Mouse (Mus musculus) liver, embryonic 11.5 days (tissue): ENCODE measurements around the gene Wdr17. TPM values are rescaled to one million over a fixed set of nuclear protein-coding genes. Genes with fewer than 3 reads are reported as not detected.
A peak's percentile ranks its signal among the peaks of the same experiment; 100 is the strongest.
"Not testable (repeated sequence)": the region's sequence is repeated elsewhere in the genome, so short reads cannot be mapped to it uniquely, and the experiment has no call there.

ENCODE experiments used
- ATAC-seq: fragments of 200-750 bp; cut with Nextera tagmentation; replicated peaks from 2 replicates; pipeline ENCODE4 v1.8.0; 2017; ENCODE audit warnings: moderate number of reproducible peaks, mild to moderate bottlenecking, moderate TSS enrichment, moderate library complexity; ENCODE audit not compliant: low FRiP score
- DNase-seq: peaks from one replicate; pipeline ENCODE4 v3.0.0-alpha.2; 2017; ENCODE audit warnings: low spot score
- H3K27ac ChIP-seq: fragments of 300-500 bp; sonication (generic); 2 replicates; pipeline ENCODE4 v1.5.1; 2014; ENCODE audit warnings: mild to moderate bottlenecking, low read depth, low read length, control low read depth
- H3K27me3 ChIP-seq: fragments of 300-500 bp; sonication (generic); replicated peaks from 2 replicates; pipeline ENCODE4 v1.6.1; 2014; ENCODE audit warnings: low read length, mixed read lengths; ENCODE audit not compliant: control insufficient read depth, insufficient read depth
- H3K36me3 ChIP-seq: fragments of 300-500 bp; sonication (generic); 2 replicates; pipeline ENCODE4 v1.6.1; 2014; ENCODE audit warnings: mild to moderate bottlenecking, low read length, moderate library complexity, mixed read lengths; ENCODE audit not compliant: control insufficient read depth, insufficient read depth
- H3K4me1 ChIP-seq: fragments of 300-500 bp; sonication (generic); replicated peaks from 2 replicates; pipeline ENCODE4 v1.6.1; 2014; ENCODE audit warnings: low read length, mixed read lengths; ENCODE audit not compliant: control insufficient read depth, insufficient read depth
- H3K4me2 ChIP-seq: fragments of 300-500 bp; sonication (generic); 2 replicates; pipeline ENCODE4 v1.6.1; 2014; ENCODE audit warnings: mild to moderate bottlenecking, control low read depth, moderate library complexity
- H3K4me3 ChIP-seq: fragments of 300-500 bp; sonication (generic); 2 replicates; pipeline ENCODE4 v1.5.1; 2014; ENCODE audit warnings: low read depth, low read length, control low read depth
- H3K9ac ChIP-seq: fragments of 300-500 bp; sonication (generic); 2 replicates; pipeline ENCODE4 v1.6.1; 2014; ENCODE audit warnings: low read depth, low read length, control low read depth
- H3K9me3 ChIP-seq: fragments of 300-500 bp; sonication (generic); 2 replicates; pipeline ENCODE4 v1.6.1; 2016; ENCODE audit warnings: low read length, inconsistent platforms, mixed read lengths; ENCODE audit not compliant: control insufficient read depth
- WGBS: fragments of 180-500 bp; shearing (Covaris S2); extraction: QIAGEN DNeasy Blood & Tissue Kit; methylation state at CpG from one replicate; pipeline ENCODE4 v1.1.7; 2014; 5-methylcytosine and 5-hydroxymethylcytosine counted together
- polyA plus RNA-seq: library from polyadenylated mRNA; unstranded; fragments of >200 nt; fragmentation: Nextera tagmentation; extraction: Ambion mirVana; gene quantifications from 2 replicates; pipeline ENCODE4 v1.2.1, GENCODE M21; 2014

The Wdr17 gene
- polyA plus RNA-seq, 1 experiment from 2014 or later: 0.86 TPM

- DNase-seq (no peak), ATAC-seq (no peak)
- Histone ChIP-seq H3K36me3 (no peaks in the 10 kb centered on the region), H3K4me3 (no peak overlapping the region), H3K9me3 (no peaks in the 10 kb centered on the region), H3K27me3 (no peaks in the 10 kb centered on the region), H3K4me2 (no peak overlapping the region), H3K9ac (no peak overlapping the region), H3K4me1 (no peaks in the 10 kb centered on the region), H3K27ac (no peak overlapping the region)
- WGBS: 73% methylated on average over 3 of the region's 3 CpGs
These were observed 219.2 kb downstream of the Wdr17 start for GRCm38 (mm10) chr8:54667756-54668155.

- H3K27ac ChIP-seq: no peak overlapping the region
- no peaks in the 10 kb centered on the region for H3K9me3 ChIP-seq
- ATAC-seq (0 out of 2 replicates have a peak, but pooled peaks have one; percentile 29), DNase-seq (no peak)
- H3K4me3 ChIP-seq: no peak overlapping the region
- H3K4me1 ChIP-seq: no peaks in the 10 kb centered on the region
- H3K36me3 ChIP-seq: no peaks in the 10 kb centered on the region
- no peak overlapping the region for H3K4me2 ChIP-seq
- H3K27me3 ChIP-seq: no peaks in the 10 kb centered on the region
- WGBS: 43% methylated on average over 5 of the region's 5 CpGs
- H3K9ac ChIP-seq: no peak overlapping the region
These were observed 226.3 kb downstream of the Wdr17 start for GRCm38 (mm10) chr8:54660675-54661074.

- ATAC-seq: no peak
These were observed 227.3 kb downstream of the Wdr17 start for GRCm38 (mm10) chr8:54659703-54660102.

GRCm38 (mm10) chr8:54638634-54639033, 248.3 kb downstream of the Wdr17 start:
- H3K4me3 ChIP-seq: no peak overlapping the region
- no peak for DNase-seq
- no peak for ATAC-seq
- WGBS: 84% methylated on average over 4 of the region's 4 CpGs
- no peak overlapping the region for H3K4me2 ChIP-seq
- no peaks in the 10 kb centered on the region for H3K9me3 ChIP-seq
- no peaks in the 10 kb centered on the region for H3K36me3 ChIP-seq
- H3K27ac ChIP-seq: no peak overlapping the region
- H3K27me3 ChIP-seq: no peaks in the 10 kb centered on the region
- H3K4me1 ChIP-seq: no peaks in the 10 kb centered on the region
- no peak overlapping the region for H3K9ac ChIP-seq

More at GRCm38 (mm10) chr8:54659703-54660102, 227.3 kb downstream of the Wdr17 start:
- H3K4me3 ChIP-seq: no peak overlapping the region
- no peak overlapping the region for H3K27ac ChIP-seq
- H3K27me3 ChIP-seq: no peaks in the 10 kb centered on the region
- no peak overlapping the region for H3K9ac ChIP-seq
- no peak for DNase-seq
- no peaks in the 10 kb centered on the region for H3K9me3 ChIP-seq
- no peak overlapping the region for H3K4me2 ChIP-seq
- no peaks in the 10 kb centered on the region for H3K36me3 ChIP-seq
- no peaks in the 10 kb centered on the region for H3K4me1 ChIP-seq
- WGBS: 89% methylated on average over 2 of the region's 2 CpGs

GRCm38 (mm10) chr8:54616710-54617109, 270.3 kb downstream of the Wdr17 start:
- not testable (repeated sequence) for H3K9ac ChIP-seq, H3K4me2 ChIP-seq, DNase-seq, H3K27me3 ChIP-seq, H3K4me1 ChIP-seq, H3K27ac ChIP-seq, H3K36me3 ChIP-seq, H3K4me3 ChIP-seq, H3K9me3 ChIP-seq, ATAC-seq
- 65% methylated on average over 17 of the region's 17 CpGs for WGBS

GRCm38 (mm10) chr8:54610238-54610637, 276.7 kb downstream of the Wdr17 start:
- DNase-seq: no peak
- 75% methylated on average over 4 of the region's 4 CpGs for WGBS

GRCm38 (mm10) chr8:54609336-54609735, 277.6 kb downstream of the Wdr17 start:
- Histone ChIP-seq H3K4me2 (no peak overlapping the region), H3K9ac (no peak overlapping the region), H3K4me3 (no peak overlapping the region), H3K27ac (no peak overlapping the region), H3K4me1 (no peaks in the 10 kb centered on the region), H3K9me3 (no peaks in the 10 kb centered on the region), H3K27me3 (no peaks in the 10 kb centered on the region), H3K36me3 (no peaks in the 10 kb centered on the region)
- DNase-seq (no peak), ATAC-seq (no peak)
- WGBS: 73% methylated on average over 2 of the region's 2 CpGs

More at GRCm38 (mm10) chr8:54610238-54610637, 276.7 kb downstream of the Wdr17 start:
- H3K4me2 ChIP-seq: no peak overlapping the region
- H3K4me1 ChIP-seq: no peaks in the 10 kb centered on the region
- ATAC-seq: no peak
- no peaks in the 10 kb centered on the region for H3K9me3 ChIP-seq
- no peaks in the 10 kb centered on the region for H3K27me3 ChIP-seq
- no peaks in the 10 kb centered on the region for H3K36me3 ChIP-seq
- no peak overlapping the region for H3K9ac ChIP-seq
- no peak overlapping the region for H3K27ac ChIP-seq
- H3K4me3 ChIP-seq: no peak overlapping the region

GRCm38 (mm10) chr8:54603440-54603839, 283.5 kb downstream of the Wdr17 start:
- H3K4me2 ChIP-seq: no peak overlapping the region
- ATAC-seq (no peak), DNase-seq (no peak)
- no peaks in the 10 kb centered on the region; the same call in 1 of the 2 replicates for H3K4me1 ChIP-seq
- WGBS: 65% methylated on average over 4 of the region's 4 CpGs
- no peak overlapping the region for H3K27ac ChIP-seq
- no peaks in the 10 kb centered on the region for H3K9me3 ChIP-seq
- no peak overlapping the region for H3K4me3 ChIP-seq
- no peaks in the 10 kb centered on the region for H3K36me3 ChIP-seq
- H3K9ac ChIP-seq: no peak overlapping the region
- H3K27me3 ChIP-seq: no peaks in the 10 kb centered on the region

GRCm38 (mm10) chr8:54600671-54601251, 286.2 kb downstream of the Wdr17 start, which contains the start of gene Spata4:
TSS of gene Spata4 (plus strand) at chr8:54600781.
- H3K27ac ChIP-seq: no peak within 1 kb of the TSS

More at GRCm38 (mm10) chr8:54600671-54601251, 286.2 kb downstream of the Wdr17 start, which contains the start of gene Spata4:
- peak; percentile 52 for DNase-seq
- Histone ChIP-seq H3K27me3 (no peaks in the 10 kb centered on the region), H3K4me2 (peak within 1 kb of the TSS; percentile 71), H3K4me3 (peak within 1 kb of the TSS; percentile 21; the same call in 1 of the 2 replicates), H3K9ac (no peak within 1 kb of the TSS; the same call in 1 of the 2 replicates), H3K36me3 (no peaks in the 10 kb centered on the region), H3K4me1 (no peaks in the 10 kb centered on the region; the same call in 1 of the 2 replicates), H3K9me3 (no peaks in the 10 kb centered on the region)
- peak; percentile 85 for ATAC-seq
- WGBS: 10% methylated on average over 21 of the region's 21 CpGs
